Mouse (Mus musculus) erythroblast, embryonic 14.5 days (primary cell): ENCODE data around the gene Galnt15. TPM values are rescaled to one million over a fixed set of nuclear protein-coding genes. Genes with fewer than 3 reads are reported as not detected.
A peak's percentile ranks its signal among the peaks of the same experiment; 100 is the strongest.
"Not testable (repeated sequence)": the region's sequence is repeated elsewhere in the genome, so short reads cannot be mapped to it uniquely, and the experiment has no call there.

Source experiments
- H3K27me3 ChIP-seq: 2 replicates; pipeline ENCODE4 v1.6.1; 2012; ENCODE audit warnings: inconsistent platforms; ENCODE audit not compliant: control insufficient read depth
- H3K36me3 ChIP-seq: 2 replicates; pipeline ENCODE4 v1.6.1; 2012; ENCODE audit warnings: mild to moderate bottlenecking, inconsistent platforms; ENCODE audit not compliant: control insufficient read depth
- H3K4me1 ChIP-seq: 2 replicates; pipeline ENCODE4 v1.6.1; 2012; ENCODE audit warnings: inconsistent platforms; ENCODE audit not compliant: control insufficient read depth
- H3K4me3 ChIP-seq: replicated peaks from 2 replicates; pipeline ENCODE3; 2012; ENCODE audit warnings: moderate library complexity, mild to moderate bottlenecking, inconsistent platforms
- H3K9me3 ChIP-seq: 2 replicates; pipeline ENCODE4 v1.6.1; 2012; ENCODE audit warnings: low read length, inconsistent platforms, mixed read lengths; ENCODE audit not compliant: control insufficient read depth
- GATA1 ChIP-seq: IDR thresholded peaks from 2 replicates; pipeline ENCODE4 v1.6.1; 2012; ENCODE audit warnings: low read length, inconsistent platforms, mixed read lengths
- TAL1 ChIP-seq: IDR thresholded peaks from 3 replicates; pipeline ENCODE4 v1.6.1; 2012; ENCODE audit warnings: low read length, inconsistent platforms, mixed read lengths
- polyA plus RNA-seq: library from polyadenylated mRNA; stranded (reverse); fragments of >175 nt; gene quantifications from 2 replicates; pipeline ENCODE4 v1.2.3, GENCODE M21; 2012

The Galnt15 gene
- polyA plus RNA-seq, 1 experiment: not detected

GRCm38 (mm10) chr14:32076896-32077575, 48.2 kb downstream of the Galnt15 start:
- peaks cover 16% of the 10 kb centered on the region for H3K36me3 ChIP-seq
- TF ChIP-seq TAL1 (no peak), GATA1 (no peak)
- no peaks in the 10 kb centered on the region for H3K27me3 ChIP-seq
- H3K9me3 ChIP-seq: no peaks in the 10 kb centered on the region
- peaks cover 4% of the 10 kb centered on the region for H3K4me1 ChIP-seq
- no peak overlapping the region for H3K4me3 ChIP-seq

- H3K4me1 ChIP-seq: peaks cover 22% of the 10 kb centered on the region
- H3K27me3 ChIP-seq: no peaks in the 10 kb centered on the region
- H3K36me3 ChIP-seq: peaks cover 32% of the 10 kb centered on the region
- no peaks in the 10 kb centered on the region for H3K9me3 ChIP-seq
- no peak for TF ChIP-seq TAL1
- TF ChIP-seq GATA1: no peak
- no peak overlapping the region for H3K4me3 ChIP-seq
These were observed 52.2 kb downstream of the Galnt15 start for GRCm38 (mm10) chr14:32081026-32081425.

- Histone ChIP-seq H3K36me3 (peaks cover 32% of the 10 kb centered on the region), H3K27me3 (no peaks in the 10 kb centered on the region)
- no peak for TF ChIP-seq GATA1
- no peak for TF ChIP-seq TAL1
These were observed 54.1 kb downstream of the Galnt15 start for GRCm38 (mm10) chr14:32082891-32083290.

DNA sequence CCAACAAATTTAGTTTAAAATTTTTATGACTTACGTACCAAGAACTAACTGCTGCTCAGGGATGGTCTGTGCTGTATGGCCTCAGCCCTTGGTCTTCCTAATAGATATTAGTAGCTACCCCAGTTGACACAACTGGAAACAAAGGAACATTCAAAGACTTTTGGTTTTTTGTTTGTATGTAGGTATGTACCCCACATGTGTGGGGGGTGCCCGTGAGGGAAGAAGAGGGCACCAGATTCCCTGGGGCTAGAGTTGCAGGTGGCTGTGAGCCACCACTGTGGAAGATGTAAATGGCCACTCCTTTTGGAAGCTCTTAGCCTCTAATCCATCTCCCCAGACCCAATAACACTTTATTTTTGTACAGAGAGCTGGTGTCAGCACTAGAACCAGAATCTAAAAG, 54.7 kb downstream of the Galnt15 start:
- TF ChIP-seq GATA1: no peak
- TF ChIP-seq TAL1: no peak
- peaks cover 33% of the 10 kb centered on the region for H3K36me3 ChIP-seq

More at GRCm38 (mm10) chr14:32082891-32083290, 54.1 kb downstream of the Galnt15 start:
- Histone ChIP-seq H3K4me3 (no peak overlapping the region), H3K4me1 (peaks cover 31% of the 10 kb centered on the region), H3K9me3 (no peaks in the 10 kb centered on the region)

DNA sequence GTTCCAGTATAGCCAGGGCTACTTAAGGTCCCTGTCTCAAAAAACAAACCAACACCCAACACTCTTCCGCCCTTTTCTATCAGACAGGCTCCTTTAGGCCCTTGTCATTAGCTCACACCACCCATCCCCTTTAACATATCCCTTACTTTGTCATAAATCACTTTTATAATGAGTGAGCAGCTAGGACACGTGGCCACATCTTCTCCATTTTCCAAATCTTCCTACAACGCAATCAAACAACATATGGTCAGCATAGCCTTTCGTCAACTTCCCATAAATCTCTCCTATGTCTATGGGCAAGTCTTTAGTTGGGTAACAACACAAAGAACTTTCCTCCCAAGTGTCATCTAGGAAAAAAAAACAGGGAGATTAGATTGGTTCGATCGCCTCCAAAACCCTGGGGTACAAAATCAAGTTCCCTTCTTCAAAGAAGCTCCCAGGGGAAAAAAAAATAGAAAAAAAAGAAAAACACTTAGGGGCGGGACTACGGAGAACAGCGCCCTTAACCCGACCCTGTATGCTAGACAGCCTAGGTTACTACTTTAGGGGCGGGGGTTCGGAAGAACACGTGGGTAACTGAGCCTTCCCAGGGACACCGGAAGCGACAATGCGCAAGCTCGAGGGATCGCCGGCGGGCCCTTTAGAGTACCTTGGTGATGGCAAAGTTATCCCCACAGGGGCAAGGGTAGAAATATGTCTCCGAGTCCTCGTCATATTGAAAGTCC, 56.1 kb downstream of the Galnt15 start, which contains the start of gene Oxnad1:
Gene Oxnad1 (plus strand): TSS at position 614 of the 725 bp plus-strand sequence.
- Histone ChIP-seq H3K4me1 (peaks cover 39% of the 10 kb centered on the region), H3K27me3 (no peaks in the 10 kb centered on the region), H3K36me3 (peaks cover 41% of the 10 kb centered on the region), H3K9me3 (no peaks in the 10 kb centered on the region), H3K4me3 (peak within 1 kb of the TSS; percentile 95)
- TF ChIP-seq GATA1 (no peak), TAL1 (no peak)

More for the DNA sequence above, 54.7 kb downstream of the Galnt15 start:
- peaks cover 34% of the 10 kb centered on the region for H3K4me1 ChIP-seq
- H3K4me3 ChIP-seq: no peak overlapping the region
- no peaks in the 10 kb centered on the region for H3K27me3 ChIP-seq
- H3K9me3 ChIP-seq: no peaks in the 10 kb centered on the region

- Histone ChIP-seq H3K27me3 (no peaks in the 10 kb centered on the region), H3K9me3 (no peaks in the 10 kb centered on the region), H3K4me3 (peak within 1 kb of the TSS; percentile 95), H3K36me3 (peaks cover 43% of the 10 kb centered on the region), H3K4me1 (peaks cover 39% of the 10 kb centered on the region)
- no peak for TF ChIP-seq GATA1
- no peak for TF ChIP-seq TAL1
These were observed 56.9 kb downstream of the Galnt15 start, which contains the start of gene Dph3 for GRCm38 (mm10) chr14:32085486-32086201. Gene Dph3, minus strand, starts transcription at chr14:32085729.

- Histone ChIP-seq H3K9me3 (no peaks in the 10 kb centered on the region), H3K36me3 (peaks cover 41% of the 10 kb centered on the region)
These were observed 57.4 kb downstream of the Galnt15 start for GRCm38 (mm10) chr14:32086226-32086625.

DNA sequence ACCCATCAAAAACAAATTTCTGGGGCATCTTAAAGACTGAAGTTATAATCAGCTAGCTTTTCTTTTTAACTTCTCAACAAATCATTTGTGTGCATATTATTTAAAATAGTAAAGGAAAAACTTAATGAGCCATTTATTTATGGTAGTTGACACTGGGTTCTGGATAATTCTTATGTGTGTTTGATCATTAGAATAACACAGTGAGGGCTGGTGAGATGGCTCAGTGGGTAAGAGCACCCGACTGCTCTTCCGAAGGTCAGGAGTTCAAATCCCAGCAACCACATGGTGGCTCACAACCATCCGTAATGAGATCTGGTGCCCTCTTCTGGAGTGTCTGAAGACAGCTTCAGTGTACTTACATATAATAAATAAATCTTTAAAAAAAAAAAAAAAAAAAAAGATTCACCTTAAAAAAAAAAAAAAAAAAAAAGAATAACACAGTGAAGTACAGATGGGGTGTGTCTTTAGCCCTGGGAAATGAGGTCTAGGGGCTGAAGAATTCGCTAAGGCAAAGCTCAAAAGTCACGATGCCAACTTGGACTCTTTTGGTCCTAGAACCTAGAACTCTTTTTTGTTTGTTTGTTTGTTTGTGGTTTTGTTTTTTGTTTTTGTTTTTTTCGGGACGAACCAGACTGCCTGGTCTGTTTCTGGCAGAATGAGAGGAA, 58.9 kb downstream of the Galnt15 start:
- peaks cover 39% of the 10 kb centered on the region for H3K4me1 ChIP-seq
- not testable (repeated sequence) for H3K27me3 ChIP-seq, H3K9me3 ChIP-seq
- peaks cover 41% of the 10 kb centered on the region for H3K36me3 ChIP-seq
- H3K4me3 ChIP-seq: peak overlapping the region; percentile 95

More at GRCm38 (mm10) chr14:32086226-32086625, 57.4 kb downstream of the Galnt15 start:
- Histone ChIP-seq H3K4me3 (peak overlapping the region; percentile 95), H3K4me1 (peaks cover 39% of the 10 kb centered on the region), H3K27me3 (no peaks in the 10 kb centered on the region)
- TF ChIP-seq TAL1 (no peak), GATA1 (no peak)
